Mouse (Mus musculus) adrenal gland, postnatal 4 days (tissue): ENCODE data around the gene Slc16a1. TPM values are rescaled to one million over a fixed set of nuclear protein-coding genes. Genes with fewer than 3 reads are reported as not detected.
A peak's percentile ranks its signal among the peaks of the same experiment; 100 is the strongest.

Experiments used
- DNase-seq, 2 experiments: peaks; one replicate each; pipeline ENCODE4 v3.0.0; 2021 to 2022; ENCODE audit warnings: low spot score in 2 of 2, mixed read lengths in 2 of 2
- long read RNA-seq, 2 experiments: library from polyadenylated mRNA; stranded (forward); transcript quantifications; one replicate each; pipeline ENCODE4 v2.0.0; 2021
- total RNA-seq, 2 experiments: library from RNA; stranded (reverse); gene quantifications; 2 replicates each; pipeline ENCODE4 v1.2.3; 2021

The Slc16a1 gene
- 10 to 100 TPM; 57.6 to 63.5 TPM for total RNA-seq
- long read RNA-seq, experiment 1, full-length matches to known transcripts, result 26 of 42 reads
- long read RNA-seq, experiment 1, partial matches to known transcripts, result 15 of 42 reads
- long read RNA-seq, experiment 1, other reads (novel, unspliced or antisense), result 1 of 42 reads
- long read RNA-seq, experiment 2, full-length matches to known transcripts, result 41 of 66 reads
- long read RNA-seq, experiment 2, partial matches to known transcripts, result 21 of 66 reads
- long read RNA-seq, experiment 2, other reads (novel, unspliced or antisense), result 4 of 66 reads

DNA sequence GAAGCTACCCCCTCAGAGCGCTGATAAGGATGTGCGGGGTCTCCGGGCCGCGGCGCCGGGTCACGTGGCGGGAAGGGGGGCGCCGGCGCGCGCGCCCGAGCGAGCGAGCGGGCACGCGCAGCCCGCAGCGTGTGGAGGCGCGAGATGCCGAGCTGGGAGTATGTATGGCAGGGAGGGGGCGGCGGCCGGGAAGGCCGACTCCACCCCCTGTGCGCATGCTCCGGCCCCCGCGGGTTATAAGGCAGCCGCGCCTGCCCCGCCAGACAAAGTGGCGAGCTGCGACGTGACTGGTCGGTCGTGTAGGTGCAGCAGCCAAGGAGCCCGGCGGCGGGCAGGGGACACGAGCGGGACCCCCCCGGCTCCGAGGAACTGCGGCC lies at the start of gene Slc16a1:
Slc16a1 (plus strand) TSS at position 266 of the 377 bp plus-strand sequence.
- peak; percentile 84 to 85 for DNase-seq

GRCm38 (mm10) chr3:104596451-104597134 lies 41.9 kb upstream of the Slc16a1 start:
- no peak for DNase-seq

DNA sequence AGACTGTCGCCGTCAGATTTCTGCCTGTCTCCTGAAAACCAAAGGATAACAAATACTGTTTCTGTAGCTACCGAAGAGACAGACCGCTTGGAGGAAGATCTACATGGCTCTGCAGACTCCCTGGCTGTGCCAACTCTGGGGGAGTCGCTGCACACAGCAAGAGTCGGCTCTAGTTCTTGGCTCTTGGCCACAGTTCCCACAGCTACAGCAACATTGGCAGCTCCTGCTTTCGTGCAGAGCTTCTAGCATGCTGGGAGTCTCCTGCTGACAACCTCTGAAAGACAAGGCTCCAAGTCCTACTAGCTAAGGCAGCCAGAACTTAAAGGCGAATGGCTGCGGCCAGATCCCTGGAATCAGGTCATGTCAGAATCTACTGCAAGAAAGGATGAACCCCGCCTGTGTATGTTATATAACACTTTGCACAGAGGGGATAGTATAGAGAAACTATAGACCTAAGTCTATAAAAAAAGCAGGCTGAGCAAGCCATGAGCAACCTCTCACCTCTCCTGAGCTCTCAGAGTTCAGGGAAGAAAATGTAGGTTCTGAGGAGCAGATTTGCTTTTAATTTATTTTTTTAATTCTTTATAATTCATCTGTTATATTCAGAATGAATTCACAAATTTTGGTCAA lies 41.2 kb upstream of the Slc16a1 start:
- no peak for DNase-seq

GRCm38 (mm10) chr3:104599296-104600150 lies 38.9 kb upstream of the Slc16a1 start:
- no peak for DNase-seq

GRCm38 (mm10) chr3:104600691-104601090 lies 37.8 kb upstream of the Slc16a1 start:
- DNase-seq, result no peak

- no peak for DNase-seq
Observed at GRCm38 (mm10) chr3:104601680-104602079, 36.8 kb upstream of the Slc16a1 start.

DNA sequence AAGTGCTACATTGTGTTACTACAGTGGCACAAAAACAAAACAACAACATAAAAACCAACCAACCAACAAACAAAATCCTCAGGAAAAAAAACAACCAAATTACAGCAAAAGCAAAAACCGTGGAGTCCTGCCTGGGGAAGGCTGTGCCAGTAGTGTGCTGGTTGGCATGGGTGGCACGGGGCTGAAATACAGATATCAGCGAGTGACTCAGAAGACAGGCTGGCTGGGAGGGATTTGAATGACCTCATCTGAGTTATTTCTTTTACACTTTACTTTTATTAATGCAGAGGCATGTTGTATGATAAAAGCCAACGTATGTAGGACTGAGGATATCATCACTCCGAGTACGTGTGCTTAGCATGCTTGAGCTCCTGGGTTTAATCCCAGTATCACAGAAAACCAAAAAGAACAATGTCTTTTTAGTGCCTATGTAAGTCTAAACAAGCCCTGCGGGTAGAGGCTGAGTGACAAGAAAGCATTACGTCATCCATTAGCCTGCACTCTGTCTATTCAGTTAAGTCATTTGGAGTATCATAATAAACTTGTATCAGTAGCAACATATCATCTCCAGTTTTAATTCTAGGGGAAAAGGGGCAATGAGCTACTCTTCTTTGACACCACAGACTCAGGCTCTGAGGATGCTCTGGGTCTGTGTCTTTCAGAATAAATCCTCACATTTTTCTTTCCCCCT lies 28.6 kb upstream of the Slc16a1 start:
- DNase-seq, result no peak

- DNase-seq, result no peak
Observed at GRCm38 (mm10) chr3:104610453-104611230, 27.8 kb upstream of the Slc16a1 start.

GRCm38 (mm10) chr3:104611951-104612350 lies 26.5 kb upstream of the Slc16a1 start:
- no peak for DNase-seq

GRCm38 (mm10) chr3:104613102-104613501 lies 25.4 kb upstream of the Slc16a1 start:
- no peak for DNase-seq

DNA sequence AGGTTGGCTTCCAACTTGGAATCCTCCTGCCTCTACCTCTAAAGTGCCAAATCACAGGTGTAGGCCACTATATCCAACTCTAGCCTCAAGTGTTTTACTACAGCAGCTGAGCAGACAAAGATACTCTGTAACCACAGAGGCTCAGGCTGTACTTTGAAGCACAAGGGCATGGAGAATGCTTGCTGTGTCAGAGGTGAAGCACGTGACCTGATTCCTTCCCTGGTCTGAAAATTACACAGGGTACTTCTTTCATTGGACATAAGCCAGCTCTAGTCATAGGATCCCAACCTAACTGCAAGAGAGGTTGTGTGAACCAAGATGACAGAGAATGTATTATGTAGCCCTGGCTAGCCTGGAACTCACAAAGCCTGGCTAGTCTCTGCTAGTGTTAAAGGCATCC lies 24.4 kb upstream of the Slc16a1 start:
- no peak for DNase-seq

GRCm38 (mm10) chr3:104615216-104615615 lies 23.3 kb upstream of the Slc16a1 start:
- DNase-seq, result no peak

DNA sequence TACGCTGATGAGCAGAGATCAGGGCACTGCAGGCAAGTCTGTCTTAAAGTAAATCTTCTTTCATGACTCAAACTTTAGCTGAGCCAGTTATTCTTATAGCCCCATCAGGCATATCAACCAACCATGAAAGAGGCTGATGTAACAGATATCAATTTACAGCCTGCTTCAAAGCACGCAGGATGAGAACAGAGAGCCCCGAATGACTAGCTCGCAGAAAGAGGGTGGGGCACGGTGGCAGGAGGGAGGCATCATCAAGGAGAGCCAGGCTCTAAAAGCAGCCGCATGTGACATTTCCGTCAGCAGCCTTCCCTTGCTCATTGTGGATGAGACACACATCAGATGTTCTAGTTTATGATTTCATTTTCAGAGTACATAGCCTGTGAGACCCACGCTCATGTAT lies 22.3 kb upstream of the Slc16a1 start:
- DNase-seq, result no peak

GRCm38 (mm10) chr3:104621841-104622240 lies 16.6 kb upstream of the Slc16a1 start:
- no peak for DNase-seq

- DNase-seq, result no peak
Observed at GRCm38 (mm10) chr3:104629810-104630209, 8.7 kb upstream of the Slc16a1 start.

DNA sequence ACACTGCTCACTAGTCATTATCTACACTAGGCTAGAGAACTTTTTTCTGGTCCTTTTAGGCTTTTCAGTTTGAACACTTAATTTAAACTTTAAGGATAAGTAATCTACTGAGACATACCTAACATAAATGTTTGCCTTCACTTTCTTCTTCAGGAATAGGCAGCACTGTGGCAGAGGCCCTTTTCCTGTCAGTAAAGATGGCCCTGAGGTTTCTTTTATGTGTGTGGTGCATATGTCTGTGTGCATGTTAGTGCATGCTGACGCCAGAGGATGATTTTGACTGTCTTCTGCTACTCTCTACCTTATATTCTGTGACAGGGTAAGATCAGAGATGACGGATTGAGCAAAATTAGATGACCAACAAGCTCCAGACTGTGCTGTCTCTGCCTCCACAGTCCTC lies 7.5 kb upstream of the Slc16a1 start:
- no peak for DNase-seq

DNA sequence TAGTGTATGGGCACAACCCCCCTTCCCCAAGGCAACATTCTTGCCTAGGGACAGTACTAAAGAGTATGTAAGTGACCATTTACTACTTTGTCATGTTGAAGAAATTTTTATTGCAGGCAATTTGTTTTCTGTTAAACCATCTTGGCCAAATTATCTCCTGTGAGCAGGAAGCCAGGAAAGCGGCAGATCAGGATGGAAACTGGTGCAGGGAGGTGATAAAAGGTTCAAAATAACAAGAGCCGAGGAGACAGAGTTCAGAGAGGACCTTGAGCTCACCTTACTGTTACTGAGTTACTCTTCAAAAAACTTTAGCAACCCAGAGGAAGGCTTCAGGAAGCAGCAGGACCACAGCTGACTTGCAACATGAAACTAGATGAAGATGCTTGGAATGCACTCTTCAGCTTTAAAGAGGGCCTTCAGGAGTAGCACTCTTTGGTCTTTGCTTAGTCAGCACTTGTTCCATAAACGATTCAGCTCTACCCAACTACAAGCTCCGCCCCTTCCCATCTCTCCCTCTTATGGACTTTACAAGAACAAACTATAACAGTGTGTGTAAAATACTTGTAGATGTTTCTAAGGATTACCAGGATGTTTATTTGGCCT lies 5.8 kb upstream of the Slc16a1 start:
- DNase-seq, result no peak

DNA sequence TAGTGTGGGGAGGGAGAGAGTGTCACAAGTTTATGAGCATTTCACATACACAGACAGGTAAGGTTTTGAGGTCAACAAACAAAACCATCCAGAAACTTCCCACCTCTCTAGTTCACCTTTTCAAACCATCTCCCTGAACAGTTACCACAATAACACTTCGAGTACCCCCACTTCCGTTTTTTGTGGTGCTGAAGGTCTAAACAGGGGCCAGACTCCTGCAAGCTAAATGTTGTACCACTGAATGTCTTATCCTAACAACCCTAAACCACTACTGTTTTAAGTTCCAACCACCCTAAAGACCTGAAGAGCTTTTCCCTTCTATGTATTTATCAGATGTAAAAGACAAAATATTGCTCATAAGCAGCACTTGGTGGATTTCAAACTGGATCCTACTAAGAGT lies 2.0 kb upstream of the Slc16a1 start:
- DNase-seq, result no peak
